Mouse (Mus musculus): Measurements from ENCODE around the gene Tmem245. TPM values are rescaled to one million over a fixed set of nuclear protein-coding genes. Genes with fewer than 3 reads are reported as not detected.

Tmem245 gene
- polyA plus RNA-seq, 1 experiment from 2014 or later, result 10.4 TPM

- H3K4me2 ChIP-seq (replicated peaks), result no peak overlapping the region
- H3K9ac ChIP-seq, result no peak overlapping the region
- no peak for ATAC-seq (ENCODE audit: low FRiP score)
- H3K27ac ChIP-seq, result no peak overlapping the region
- H3K36me3 ChIP-seq, result peaks cover 57% of the 10 kb centered on the region
- 68% methylated on average over 13 of the region's 13 CpGs for WGBS
- no peak overlapping the region for H3K4me3 ChIP-seq
- H3K9me3 ChIP-seq (replicated peaks), result no peaks in the 10 kb centered on the region
- H3K4me1 ChIP-seq, result no peaks in the 10 kb centered on the region
- no peaks in the 10 kb centered on the region for H3K27me3 ChIP-seq
These were observed 116.1 kb downstream of the Tmem245 start for GRCm38 (mm10) chr4:56831013-56831609.

GRCm38 (mm10) chr4:56829511-56829921 is 117.7 kb downstream of the Tmem245 start:
- no peak overlapping the region for H3K4me3 ChIP-seq
- no peak overlapping the region for H3K9ac ChIP-seq
- H3K4me1 ChIP-seq, result no peaks in the 10 kb centered on the region
- no peak for ATAC-seq (ENCODE audit: low FRiP score)
- H3K36me3 ChIP-seq, result peaks cover 48% of the 10 kb centered on the region
- no peak overlapping the region for H3K4me2 ChIP-seq (replicated peaks)
- no peaks in the 10 kb centered on the region for H3K27me3 ChIP-seq
- WGBS, result 55% methylated on average over 7 of the region's 7 CpGs
- no peak overlapping the region for H3K27ac ChIP-seq
- no peaks in the 10 kb centered on the region for H3K9me3 ChIP-seq (replicated peaks)

- peaks cover 51% of the 10 kb centered on the region for H3K36me3 ChIP-seq
- H3K4me1 ChIP-seq, result no peaks in the 10 kb centered on the region
- 87% methylated on average over 3 of the region's 3 CpGs for WGBS
- H3K4me2 ChIP-seq (replicated peaks), result no peak overlapping the region
- H3K9ac ChIP-seq, result no peak overlapping the region
- H3K27ac ChIP-seq, result no peak overlapping the region
- no peaks in the 10 kb centered on the region for H3K27me3 ChIP-seq
- no peak overlapping the region for H3K4me3 ChIP-seq
- ATAC-seq (ENCODE audit: low FRiP score), result no peak
- no peaks in the 10 kb centered on the region for H3K9me3 ChIP-seq (replicated peaks)
These were observed 118.3 kb downstream of the Tmem245 start for GRCm38 (mm10) chr4:56828932-56829331.

GRCm38 (mm10) chr4:56824231-56824630 is 123.0 kb downstream of the Tmem245 start:
- H3K27ac ChIP-seq, result no peak overlapping the region
- no peak overlapping the region for H3K4me3 ChIP-seq
- H3K4me1 ChIP-seq, result no peaks in the 10 kb centered on the region
- no peaks in the 10 kb centered on the region for H3K9me3 ChIP-seq (replicated peaks)
- peaks cover 30% of the 10 kb centered on the region for H3K36me3 ChIP-seq
- no peak for ATAC-seq (ENCODE audit: low FRiP score)
- H3K27me3 ChIP-seq, result no peaks in the 10 kb centered on the region
- WGBS, result 91% methylated on average over 9 of the region's 9 CpGs
- H3K9ac ChIP-seq, result no peak overlapping the region
- H3K4me2 ChIP-seq (replicated peaks), result no peak overlapping the region

- Histone ChIP-seq H3K9me3 (replicated peaks) (no peaks in the 10 kb centered on the region), H3K36me3 (peaks cover 21% of the 10 kb centered on the region; the same call in 1 of the 2 replicates), H3K27ac (no peak overlapping the region), H3K9ac (no peak overlapping the region), H3K4me3 (no peak overlapping the region), H3K4me2 (replicated peaks) (no peak overlapping the region), H3K4me1 (no peaks in the 10 kb centered on the region), H3K27me3 (no peaks in the 10 kb centered on the region)
- no peak for ATAC-seq (ENCODE audit: low FRiP score)
These were observed 127.2 kb downstream of the Tmem245 start for GRCm38 (mm10) chr4:56820017-56820550.

MicroRNAs encoded within 50 kb of the gene (microRNA counts, 519-probe panel; counts per million panel counts)
- microRNA mmu-miR-32, result 3,068 counts per million, percentile 69 among the panel's probes with 10 or more counts

Small RNAs within 50 kb of the gene (microRNA-seq; reads per million reads assigned to microRNA genes)
- 222 reads per million, percentile 58 among the genes with 10 or more reads in this experiment for gene Mir32

Other genes starting within 250 kb of the Tmem245 start
- not detected in 2 replicates for gene Gm26657, start 207.4 kb downstream of the Tmem245 start, polyA plus RNA-seq (2016; fragmentation: Nextera tagmentation; extraction: Ambion mirVana)
- gene Actl7b, start 206.0 kb downstream of the Tmem245 start, polyA plus RNA-seq (2016; fragmentation: Nextera tagmentation; extraction: Ambion mirVana), result not detected in 2 replicates
- not detected in 2 replicates for gene Actl7a, start 204.0 kb downstream of the Tmem245 start, polyA plus RNA-seq (2016; fragmentation: Nextera tagmentation; extraction: Ambion mirVana)
- gene Elp1, start 145.1 kb downstream of the Tmem245 start, polyA plus RNA-seq (2016; fragmentation: Nextera tagmentation; extraction: Ambion mirVana), result 73.9 and 84.9 TPM in 2 replicates
- gene Fam206a, start 145.1 kb downstream of the Tmem245 start, polyA plus RNA-seq (2016; fragmentation: Nextera tagmentation; extraction: Ambion mirVana), result 22.2 and 24.1 TPM in 2 replicates
- gene Ctnnal1, start 82.2 kb downstream of the Tmem245 start, polyA plus RNA-seq (2016; fragmentation: Nextera tagmentation; extraction: Ambion mirVana), result 23.4 and 23.7 TPM in 2 replicates
- 9.0 and 9.2 TPM in 2 replicates for gene Frrs1l, start 43.0 kb upstream of the Tmem245 start, polyA plus RNA-seq (2016; fragmentation: Nextera tagmentation; extraction: Ambion mirVana)
- gene Epb41l4b, start 196.0 kb upstream of the Tmem245 start, polyA plus RNA-seq (2016; fragmentation: Nextera tagmentation; extraction: Ambion mirVana), result 1.5 and 2.0 TPM in 2 replicates